Mouse (Mus musculus) liver, embryonic 14.5 days (tissue): ENCODE results near the gene Rpl9. TPM values are rescaled to one million over a fixed set of nuclear protein-coding genes. Genes with fewer than 3 reads are reported as not detected.
A peak's percentile ranks its signal among the peaks of the same experiment; 100 is the strongest.

Source experiments
- ATAC-seq: fragments of 200-750 bp; cut with Nextera tagmentation; 2 replicates; pipeline ENCODE4 v1.8.0; 2017; ENCODE audit warnings: moderate number of reproducible peaks, mild to moderate bottlenecking, moderate library complexity; ENCODE audit not compliant: insufficient read depth
- DNase-seq, 3 experiments: peaks; one replicate each; pipeline ENCODE4 v3.0.0-alpha.2; 2012 to 2013; ENCODE audit warnings: low read depth in 3 of 3, low spot score in 3 of 3
- H3K27ac ChIP-seq: fragments of 300-500 bp; sonication (generic); 2 replicates; pipeline ENCODE4 v1.5.1; 2014; ENCODE audit warnings: moderate library complexity, mild to moderate bottlenecking, control low read depth, inconsistent platforms
- H3K27me3 ChIP-seq: fragments of 300-500 bp; sonication (generic); 2 replicates; pipeline ENCODE4 v1.6.1; 2014; ENCODE audit warnings: mild to moderate bottlenecking, low read length, moderate library complexity; ENCODE audit not compliant: control insufficient read depth, insufficient read depth
- H3K36me3 ChIP-seq: fragments of 300-500 bp; sonication (generic); replicated peaks from 2 replicates; pipeline ENCODE4 v1.6.1; 2014; ENCODE audit warnings: low read depth; ENCODE audit not compliant: control insufficient read depth, insufficient read depth
- H3K4me1 ChIP-seq, 2 experiments: fragments of 200-500 bp in 1 of 2; fragments of 300-500 bp in 1 of 2; sonication (generic) in 1 of 2; replicated peaks; 2 replicates each; pipeline ENCODE4 v1.6.1; 2012 to 2014; ENCODE audit warnings: antibody characterized with exemption in 1 of 2, inconsistent platforms in 1 of 2, low read length in 1 of 2; ENCODE audit not compliant: control insufficient read depth in 2 of 2, insufficient read depth in 2 of 2
- H3K4me2 ChIP-seq: fragments of 300-500 bp; sonication (generic); 2 replicates; pipeline ENCODE4 v1.6.1; 2014; ENCODE audit warnings: low read depth, mild to moderate bottlenecking, control low read depth, moderate library complexity
- H3K4me3 ChIP-seq, 2 experiments: fragments of 200-500 bp in 1 of 2; fragments of 300-500 bp in 1 of 2; sonication (generic) in 1 of 2; 2 replicates each; pipeline ENCODE4 v1.5.1; 2012 to 2014; ENCODE audit warnings: low read depth in 2 of 2, low read length in 2 of 2, mild to moderate bottlenecking in 2 of 2, control low read depth in 1 of 2, inconsistent platforms in 1 of 2, moderate library complexity in 1 of 2; ENCODE audit not compliant: insufficient read depth in 1 of 2
- H3K9ac ChIP-seq: fragments of 300-500 bp; sonication (generic); replicated peaks from 2 replicates; pipeline ENCODE4 v1.6.1; 2014; ENCODE audit warnings: mild to moderate bottlenecking, control low read depth, moderate library complexity
- H3K9me3 ChIP-seq: fragments of 300-500 bp; sonication (generic); 2 replicates; pipeline ENCODE4 v1.6.1; 2016; ENCODE audit warnings: low read length, mixed read lengths; ENCODE audit not compliant: control insufficient read depth
- CTCF ChIP-seq: IDR thresholded peaks from 2 replicates; pipeline ENCODE4 v1.5.1; 2016; ENCODE audit warnings: antibody characterized with exemption, low read depth, control low read depth
- EP300 ChIP-seq: IDR thresholded peaks from 2 replicates; pipeline ENCODE4 v1.6.1; 2016; ENCODE audit warnings: antibody characterized with exemption, low read depth
- WGBS: fragments of 180-500 bp; shearing (Covaris S2); extraction: QIAGEN DNeasy Blood & Tissue Kit; methylation state at CpG from one replicate; pipeline ENCODE4 v1.1.7; 2014; ENCODE audit not compliant: insufficient replicate concordance; 5-methylcytosine and 5-hydroxymethylcytosine counted together
- polyA plus RNA-seq, 2 experiments: library from polyadenylated mRNA; depleted of rRNA in 1 of 2; stranded (reverse) in 1 of 2; unstranded in 1 of 2; fragments of >200 nt; fragmentation: Nextera tagmentation in 1 of 2; extraction: Ambion mirVana in 1 of 2; gene quantifications; 2 replicates each; pipeline versions ENCODE4 v1.2.1 to v1.2.3; 2012 to 2014

The Rpl9 gene
- polyA plus RNA-seq, 2 experiments: 683 to 725 TPM

DNA sequence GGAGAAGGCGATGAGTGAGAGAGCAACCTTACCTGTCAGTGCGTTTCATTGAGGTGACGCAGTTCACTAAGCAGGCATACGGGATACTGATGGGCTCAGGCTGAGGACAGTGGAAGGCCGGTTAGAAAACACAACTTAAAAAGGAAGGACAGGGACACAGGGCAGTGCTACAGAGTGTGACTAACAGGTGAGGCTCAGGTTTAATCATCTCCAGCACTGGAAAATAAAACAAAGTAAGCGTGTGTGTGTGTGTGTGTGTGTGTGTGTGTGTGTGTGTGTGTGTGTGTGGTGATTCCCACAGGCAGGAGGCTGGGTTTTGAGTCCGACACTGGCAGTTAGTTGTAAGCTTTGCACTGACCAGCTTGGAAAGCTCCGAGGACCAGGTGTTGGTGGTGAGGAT lies 31.6 kb upstream of the Rpl9 start:
- Histone ChIP-seq H3K4me1 (peaks cover 5 to 12% of the 10 kb centered on the region in 2 experiments; a peak in 3 of 4 replicates), H3K27ac (no peak overlapping the region), H3K4me2 (no peak overlapping the region), H3K9ac (no peak overlapping the region), H3K9me3 (no peaks in the 10 kb centered on the region), H3K27me3 (no peaks in the 10 kb centered on the region), H3K36me3 (peaks cover 2% of the 10 kb centered on the region), H3K4me3 (no peak overlapping the region)
- no peak for ATAC-seq
- no peak for TF ChIP-seq EP300
- TF ChIP-seq CTCF: no peak
- 81% methylated on average over 8 of the region's 8 CpGs for WGBS
- no peak for DNase-seq

- DNase-seq: peak in 1 of 3 experiments; percentile 20
- Histone ChIP-seq H3K36me3 (no peaks in the 10 kb centered on the region), H3K4me2 (no peak overlapping the region), H3K4me3 (no peak overlapping the region), H3K27me3 (no peaks in the 10 kb centered on the region), H3K27ac (no peak overlapping the region), H3K9ac (no peak overlapping the region; the same call in 1 of the 2 replicates), H3K9me3 (no peaks in the 10 kb centered on the region), H3K4me1 (peaks cover 11 to 19% of the 10 kb centered on the region in 2 experiments; a peak in 3 of 4 replicates)
- no peak for TF ChIP-seq CTCF
- TF ChIP-seq EP300: no peak
- ATAC-seq: no peak
- 18% methylated on average over 6 of the region's 6 CpGs for WGBS
Observed at GRCm38 (mm10) chr5:65420822-65421221, 29.6 kb upstream of the Rpl9 start.

DNA sequence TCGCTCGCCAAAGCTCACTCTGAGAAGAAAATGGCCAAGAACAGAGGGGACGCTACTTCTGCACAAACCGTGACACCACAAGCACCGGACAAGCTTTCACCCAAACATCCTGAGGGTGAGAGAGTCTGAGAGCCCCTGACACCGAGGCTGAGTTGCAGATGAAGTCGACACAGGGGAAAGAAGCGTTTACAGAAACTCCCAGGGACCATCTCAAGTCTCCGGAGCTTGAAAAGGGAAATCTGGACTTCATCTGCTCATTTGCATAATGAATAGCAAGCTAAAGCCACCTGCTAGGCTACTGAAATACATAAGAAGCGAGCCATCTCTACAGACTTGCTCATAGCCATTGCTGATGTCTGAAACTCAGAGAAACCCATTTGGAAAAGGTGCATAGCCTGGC lies 27.9 kb upstream of the Rpl9 start:
- H3K9me3 ChIP-seq: no peaks in the 10 kb centered on the region
- H3K4me3 ChIP-seq: no peak overlapping the region
- H3K36me3 ChIP-seq: no peaks in the 10 kb centered on the region
- H3K4me1 ChIP-seq: peaks cover 16 to 27% of the 10 kb centered on the region in 2 experiments
- H3K4me2 ChIP-seq: no peak overlapping the region
- WGBS: 80% methylated on average over 10 of the region's 10 CpGs
- no peak overlapping the region for H3K27ac ChIP-seq
- no peaks in the 10 kb centered on the region for H3K27me3 ChIP-seq
- no peak overlapping the region for H3K9ac ChIP-seq
- DNase-seq: no peak
- TF ChIP-seq CTCF (no peak), EP300 (no peak)
- no peak for ATAC-seq

DNA sequence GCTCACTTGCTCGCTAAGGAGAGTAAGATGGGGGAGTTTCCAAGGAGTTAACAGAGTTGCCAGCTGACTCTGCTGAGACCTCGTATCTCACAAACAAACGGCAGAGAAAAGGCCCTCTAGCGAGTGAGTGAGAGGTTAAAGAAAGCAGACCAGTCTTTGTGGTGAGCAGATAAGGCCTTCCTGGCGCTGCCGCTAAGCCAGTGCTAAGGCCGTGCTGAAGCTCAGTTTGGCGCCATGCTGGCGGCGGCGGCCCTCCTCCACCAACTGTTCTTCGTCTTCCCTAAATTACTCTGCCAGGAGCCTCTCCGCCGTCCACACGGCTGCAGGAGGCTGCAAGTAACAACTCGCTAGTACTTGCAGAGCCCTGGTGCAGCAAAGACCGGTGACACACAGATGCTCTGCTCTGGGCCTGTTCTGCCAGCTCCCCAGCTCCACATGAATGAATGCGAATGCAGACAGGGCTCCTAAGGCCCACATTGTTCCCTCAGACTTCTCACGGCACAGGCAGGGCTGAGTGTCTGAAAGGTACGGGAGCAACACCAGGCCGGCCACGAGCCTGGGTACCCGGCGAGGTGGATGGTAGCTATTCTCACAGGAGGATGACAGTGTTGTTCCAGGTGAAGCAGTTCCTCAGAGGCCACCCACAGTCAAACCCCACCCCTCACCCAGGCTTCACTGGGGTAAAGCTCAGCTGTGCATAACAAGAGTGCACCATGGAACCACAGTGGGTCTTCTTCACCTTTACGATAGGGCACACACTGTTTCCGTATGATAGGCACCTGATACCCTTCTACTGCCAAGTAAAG lies 24.6 kb upstream of the Rpl9 start:
- Histone ChIP-seq H3K36me3 (no peaks in the 10 kb centered on the region), H3K4me2 (peak overlapping the region; percentile 67), H3K4me1 (peaks cover 15 to 23% of the 10 kb centered on the region in 2 experiments), H3K9ac (peak overlapping the region; percentile 65), H3K27ac (peak overlapping the region; percentile 75), H3K27me3 (no peaks in the 10 kb centered on the region), H3K4me3 (peak overlapping the region; percentile 3 to 31; a peak in 2 of 4 replicates), H3K9me3 (no peaks in the 10 kb centered on the region)
- WGBS: 29% methylated on average over 26 of the region's 26 CpGs
- peak; percentile 96 for ATAC-seq
- peak; percentile 65 for TF ChIP-seq EP300
- peak; percentile 47 for TF ChIP-seq CTCF
- DNase-seq: peak; percentile 70 to 72 (median 71)

DNA sequence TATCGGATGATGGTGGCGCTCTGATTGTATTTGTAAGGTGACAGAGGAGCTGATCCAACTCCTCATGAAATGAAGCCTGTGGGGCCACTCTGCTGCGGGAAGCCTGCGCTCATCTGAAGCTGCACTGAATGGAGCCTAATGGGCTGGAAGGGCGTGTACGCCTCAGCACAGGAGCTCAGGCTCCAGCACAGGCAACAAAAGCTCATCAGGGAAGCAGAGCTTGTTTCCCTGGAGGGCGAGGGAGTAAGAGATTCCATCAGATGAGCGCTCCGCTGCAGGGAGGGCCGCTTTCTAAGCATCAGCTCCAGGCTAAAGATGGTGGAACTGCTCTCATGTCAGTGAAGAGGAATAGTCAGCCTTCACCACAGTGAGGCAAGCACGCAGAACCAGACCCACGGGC lies 16.7 kb upstream of the Rpl9 start:
- no peaks in the 10 kb centered on the region for H3K27me3 ChIP-seq
- no peak overlapping the region for H3K4me3 ChIP-seq
- DNase-seq (no peak), ATAC-seq (no peak)
- H3K36me3 ChIP-seq: peaks cover 8% of the 10 kb centered on the region
- H3K4me1 ChIP-seq: no peaks in the 10 kb centered on the region
- H3K9me3 ChIP-seq: no peaks in the 10 kb centered on the region
- no peak for TF ChIP-seq EP300
- TF ChIP-seq CTCF: no peak
- 87% methylated on average over 12 of the region's 12 CpGs for WGBS
- H3K27ac ChIP-seq: no peak overlapping the region
- H3K9ac ChIP-seq: no peak overlapping the region
- H3K4me2 ChIP-seq: no peak overlapping the region
